9 mouse cellular contexts compared by ENCODE assay signal in the genomic region with DNA sequence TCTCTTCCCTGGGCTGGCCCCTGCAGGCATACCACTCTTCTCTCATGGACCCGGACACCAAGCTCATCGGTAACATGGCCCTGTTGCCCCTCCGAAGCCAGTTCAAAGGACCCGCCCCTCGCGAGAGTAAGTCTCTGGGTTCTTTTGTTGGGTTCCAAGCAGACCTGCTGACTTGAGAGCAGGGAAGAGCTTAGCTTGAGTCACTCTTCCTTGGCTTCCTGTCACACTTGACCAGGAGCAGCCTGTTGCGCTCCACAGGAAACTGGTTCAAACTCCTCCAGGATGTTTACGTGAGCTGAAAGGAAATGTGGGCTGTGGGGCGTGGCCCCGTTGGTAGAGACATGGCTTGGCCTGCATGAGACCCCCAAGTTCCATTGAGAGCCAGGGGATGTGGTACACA. TPM values are rescaled to one million over a fixed set of nuclear protein-coding genes. Genes with fewer than 3 reads are reported as not detected.
DNase-seq lines count a peak whose midpoint lies in the region; ATAC-seq lines count a peak whose summit lies in the region.
"Had no signal": no experiment of that assay in that cellular context is flagged by ENCODE, and none has a peak within 500 bp of the region (broad histone marks: within the 10 kb centered on the region; RNA-seq: fewer than 3 reads in every experiment).

No protein-coding gene starts in this region.

- no peak overlapping the region for H3K4me2 ChIP-seq in forebrain, embryonic 12.5 days
- no peak overlapping the region for H3K4me2 ChIP-seq in forebrain, embryonic 14.5 days (ENCODE audit: low read length)

- no peaks in the 10 kb centered on the region for H3K9me3 ChIP-seq in forebrain, embryonic 12.5 days
- no peaks in the 10 kb centered on the region for H3K9me3 ChIP-seq in forebrain, embryonic 14.5 days (replicated peaks; ENCODE audit: control insufficient read depth, low read length)

- H3K27me3 ChIP-seq in forebrain, embryonic 12.5 days = no peaks in the 10 kb centered on the region
- H3K27me3 ChIP-seq in forebrain, embryonic 14.5 days (replicated peaks; ENCODE audit: control insufficient read depth, insufficient read depth, low read length) = no peaks in the 10 kb centered on the region
- H3K27me3 ChIP-seq: CH12.LX had no signal

- H3K4me1 ChIP-seq in forebrain, embryonic 12.5 days = peaks cover 13% of the 10 kb centered on the region
- peaks cover 6% of the 10 kb centered on the region; the same call in 1 of the 2 replicates for H3K4me1 ChIP-seq in forebrain, embryonic 14.5 days (ENCODE audit: control insufficient read depth, insufficient read depth, low read length)

- DNase-seq in forebrain, embryonic 14.5 days (ENCODE audit: low spot score) = no peak
- DNase-seq in adrenal gland, postnatal 14 days = peak; percentile 57
- peak; percentile 61 to 64 for DNase-seq in heart, postnatal 10 days
- DNase-seq in lung, adult 18-20 months = peak; percentile 74 to 78
- DNase-seq in MN1 (ENCODE audit: low spot score) = no peak
- DNase-seq in retina, postnatal 1 day = no peak
- no peak for DNase-seq in right cerebral cortex, adult 18-20 months

- H3K9ac ChIP-seq in forebrain, embryonic 12.5 days = no peak overlapping the region
- H3K9ac ChIP-seq in forebrain, embryonic 14.5 days (ENCODE audit: low read length) = no peak overlapping the region

- intact Hi-C loops in heart, postnatal 10 days (cut with DNase I) = no loop called here

- 96% methylated on average over 10 of the region's 10 CpGs for WGBS in forebrain, embryonic 12.5 days
- WGBS in forebrain, embryonic 14.5 days = 92% methylated on average over 10 of the region's 10 CpGs

- H3K4me3 ChIP-seq in forebrain, embryonic 12.5 days (replicated peaks) = no peak overlapping the region
- no peak overlapping the region for H3K4me3 ChIP-seq in forebrain, embryonic 14.5 days (ENCODE audit: low read depth, low read length)

- ATAC-seq in forebrain, embryonic 12.5 days (ENCODE audit: low FRiP score) = no peak
- ATAC-seq in forebrain, embryonic 14.5 days = no peak

- peak overlapping the region; percentile 8; the same call in 1 of the 2 replicates for H3K27ac ChIP-seq in forebrain, embryonic 12.5 days
- no peak overlapping the region for H3K27ac ChIP-seq in forebrain, embryonic 14.5 days (ENCODE audit: low read depth, low read length)

- H3K36me3 ChIP-seq in forebrain, embryonic 12.5 days (replicated peaks) = peaks cover 32% of the 10 kb centered on the region
- H3K36me3 ChIP-seq in forebrain, embryonic 14.5 days (ENCODE audit: control insufficient read depth, insufficient read depth, low read length) = peaks cover 37% of the 10 kb centered on the region

RNA-seq across cellular contexts. Expression of a gene that starts 5.1 kb away (rescaled TPM):
- polyA plus RNA-seq in forebrain, embryonic 12.5 days (2016; fragmentation: Nextera tagmentation; extraction: Ambion mirVana) = 111 and 128 TPM in 2 replicates
- 95.5 and 119 TPM in 2 replicates for polyA plus RNA-seq in forebrain, embryonic 14.5 days (2014; fragmentation: Nextera tagmentation; extraction: Ambion mirVana)
- total RNA-seq in adrenal gland, postnatal 14 days (2021) = 240 and 253 TPM in 2 replicates
- total RNA-seq in heart, postnatal 10 days (2021) = 100 to 1,000 TPM; 140 to 150 TPM

RNA-seq across cellular contexts. Expression of a gene that starts 24.6 kb away (rescaled TPM):
- polyA plus RNA-seq in forebrain, embryonic 12.5 days (2016; fragmentation: Nextera tagmentation; extraction: Ambion mirVana) = 106 and 115 TPM in 2 replicates
- 146 and 157 TPM in 2 replicates for polyA plus RNA-seq in forebrain, embryonic 14.5 days (2014; fragmentation: Nextera tagmentation; extraction: Ambion mirVana)
- total RNA-seq in adrenal gland, postnatal 14 days (2021) = 29.7 and 34.7 TPM in 2 replicates
- 10 to 100 TPM; 17.1 to 22.7 TPM for total RNA-seq in heart, postnatal 10 days (2021)

RNA-seq across cellular contexts. Expression of a gene that starts 24.7 kb away (rescaled TPM):
- 49.2 and 50.5 TPM in 2 replicates for polyA plus RNA-seq in forebrain, embryonic 12.5 days (2016; fragmentation: Nextera tagmentation; extraction: Ambion mirVana)
- 33.1 and 37.3 TPM in 2 replicates for polyA plus RNA-seq in forebrain, embryonic 14.5 days (2014; fragmentation: Nextera tagmentation; extraction: Ambion mirVana)
- 47.3 and 50.4 TPM in 2 replicates for total RNA-seq in adrenal gland, postnatal 14 days (2021)
- 10 to 100 TPM; 44.4 to 44.5 TPM for total RNA-seq in heart, postnatal 10 days (2021)

RNA-seq across cellular contexts. Expression of a gene that starts 25.1 kb away (rescaled TPM):
- 60.5 and 62.6 TPM in 2 replicates for polyA plus RNA-seq in forebrain, embryonic 12.5 days (2016; fragmentation: Nextera tagmentation; extraction: Ambion mirVana)
- polyA plus RNA-seq in forebrain, embryonic 14.5 days (2014; fragmentation: Nextera tagmentation; extraction: Ambion mirVana) = 54.9 and 57.2 TPM in 2 replicates
- total RNA-seq in adrenal gland, postnatal 14 days (2021) = 34.9 and 36.4 TPM in 2 replicates
- 10 to 100 TPM; 24.3 to 25.5 TPM for total RNA-seq in heart, postnatal 10 days (2021)

RNA-seq across cellular contexts. Expression of a gene that starts 42.6 kb away (rescaled TPM):
- 174 and 186 TPM in 2 replicates for polyA plus RNA-seq in forebrain, embryonic 12.5 days (2016; fragmentation: Nextera tagmentation; extraction: Ambion mirVana)
- polyA plus RNA-seq in forebrain, embryonic 14.5 days (2014; fragmentation: Nextera tagmentation; extraction: Ambion mirVana) = 288 and 315 TPM in 2 replicates
- 127 TPM in 2 replicates for total RNA-seq in adrenal gland, postnatal 14 days (2021)
- 100 to 1,000 TPM; 109 to 122 TPM for total RNA-seq in heart, postnatal 10 days (2021)

Comparison
In these comparisons a context has a peak if more than half of its experiments do, and no peak if none do; other contexts are left out.
1. DNase-seq: peak in adrenal gland, postnatal 14 days (single experiment), heart, postnatal 10 days (2 of 2) and lung, adult 18-20 months (2 of 2); none in forebrain, embryonic 14.5 days (single experiment), MN1 (single experiment), retina, postnatal 1 day (single experiment) and right cerebral cortex, adult 18-20 months (single experiment).